In genomic region chr8:116237561-116238100, GRCm38 (mm10) we compare ENCODE assay signal across 17 mouse cellular contexts.
DNase-seq lines count a peak whose midpoint lies in the region; ATAC-seq and TF ChIP-seq lines count a peak whose summit lies in the region.
"Had no signal": no experiment of that assay in that cellular context is flagged by ENCODE, and none has a peak within 500 bp of the region (broad histone marks: within the 10 kb centered on the region; RNA-seq: fewer than 3 reads in every experiment).

No protein-coding gene starts in this region.

- H3K27ac ChIP-seq in embryonic facial prominence, embryonic 14.5 days (replicated peaks; ENCODE audit: low read depth, low read length): no peak overlapping the region
- H3K27ac ChIP-seq in embryonic facial prominence, embryonic 10.5 days (replicated peaks): no peak overlapping the region
- no peak overlapping the region for H3K27ac ChIP-seq in stomach, postnatal 0 days (replicated peaks)
- no peak overlapping the region for H3K27ac ChIP-seq in hindbrain, embryonic 13.5 days
- H3K27ac ChIP-seq: embryonic facial prominence, embryonic 12.5 days; forebrain, embryonic 12.5 days; hindbrain, embryonic 10.5 days; kidney, embryonic 15.5 days; neural tube, embryonic 15.5 days had no signal

- intact Hi-C loops in heart, postnatal 14 days (cut with DNase I): no loop called here

- no peaks in the 10 kb centered on the region for H3K9me3 ChIP-seq in embryonic facial prominence, embryonic 14.5 days (ENCODE audit: control insufficient read depth, low read length)
- no peaks in the 10 kb centered on the region for H3K9me3 ChIP-seq in embryonic facial prominence, embryonic 10.5 days
- no peaks in the 10 kb centered on the region for H3K9me3 ChIP-seq in stomach, postnatal 0 days (ENCODE audit: control insufficient read depth, low read length)
- H3K9me3 ChIP-seq in hindbrain, embryonic 13.5 days: no peaks in the 10 kb centered on the region
- H3K9me3 ChIP-seq: embryonic facial prominence, embryonic 12.5 days; forebrain, embryonic 12.5 days; hindbrain, embryonic 10.5 days; kidney, embryonic 15.5 days; neural tube, embryonic 15.5 days had no signal

- TF ChIP-seq CTCF in stomach, postnatal 0 days (IDR thresholded peaks at IDR 0.05; ENCODE audit: low read depth): no peak

- no peaks in the 10 kb centered on the region for H3K4me1 ChIP-seq in embryonic facial prominence, embryonic 14.5 days (ENCODE audit: control insufficient read depth, insufficient read depth, low read length)
- peaks cover 14% of the 10 kb centered on the region for H3K4me1 ChIP-seq in embryonic facial prominence, embryonic 10.5 days
- H3K4me1 ChIP-seq in stomach, postnatal 0 days (replicated peaks; ENCODE audit: control insufficient read depth, insufficient read depth): no peaks in the 10 kb centered on the region
- H3K4me1 ChIP-seq in hindbrain, embryonic 13.5 days (replicated peaks): peaks cover 12% of the 10 kb centered on the region; the same call in 1 of the 2 replicates
- H3K4me1 ChIP-seq: embryonic facial prominence, embryonic 12.5 days; hindbrain, embryonic 10.5 days; kidney, embryonic 15.5 days had no signal

- no peaks in the 10 kb centered on the region for H3K36me3 ChIP-seq in embryonic facial prominence, embryonic 14.5 days (ENCODE audit: control insufficient read depth, insufficient read depth, low read length)
- no peaks in the 10 kb centered on the region for H3K36me3 ChIP-seq in embryonic facial prominence, embryonic 10.5 days (replicated peaks)
- no peaks in the 10 kb centered on the region for H3K36me3 ChIP-seq in stomach, postnatal 0 days (ENCODE audit: control insufficient read depth, insufficient read depth, low read length)
- H3K36me3 ChIP-seq in hindbrain, embryonic 13.5 days: no peaks in the 10 kb centered on the region
- H3K36me3 ChIP-seq: embryonic facial prominence, embryonic 12.5 days; forebrain, embryonic 12.5 days; hindbrain, embryonic 10.5 days; kidney, embryonic 15.5 days; neural tube, embryonic 15.5 days had no signal

- no peak for ATAC-seq in embryonic facial prominence, embryonic 14.5 days (ENCODE audit: low read depth)
- no peak for ATAC-seq in stomach, postnatal 0 days (ENCODE audit: low FRiP score, low TSS enrichment)
- ATAC-seq in hindbrain, embryonic 13.5 days (ENCODE audit: low FRiP score): no peak

- no peak overlapping the region for H3K9ac ChIP-seq in embryonic facial prominence, embryonic 14.5 days (ENCODE audit: low read depth, low read length)
- no peak overlapping the region for H3K9ac ChIP-seq in stomach, postnatal 0 days (ENCODE audit: low read length)
- H3K9ac ChIP-seq in hindbrain, embryonic 13.5 days: no peak overlapping the region
- H3K9ac ChIP-seq: embryonic facial prominence, embryonic 12.5 days; forebrain, embryonic 12.5 days; kidney, embryonic 15.5 days; neural tube, embryonic 15.5 days had no signal

- peak; percentile 24 for DNase-seq in embryonic facial prominence, embryonic 14.5 days (ENCODE audit: low spot score)
- no peak for DNase-seq in embryonic facial prominence, embryonic 10.5 days (ENCODE audit: low spot score)
- DNase-seq in cerebellum, adult 9-10 months: peak; percentile 10
- peak; percentile 17 to 22 for DNase-seq in layer of hippocampus, postnatal 10 days (ENCODE audit: low spot score in 2 of 2)
- DNase-seq in lung, postnatal 14 days: peak; percentile 22
- no peak for DNase-seq in stomach, postnatal 0 days (ENCODE audit: low spot score)
- no peak for DNase-seq in heart, postnatal 14 days
- DNase-seq: adrenal gland, postnatal 10 days; B cell, adult 2 months; right cerebral cortex, adult 18-20 months had no signal

- no peak overlapping the region for H3K4me2 ChIP-seq in embryonic facial prominence, embryonic 14.5 days (ENCODE audit: low read depth, low read length)
- H3K4me2 ChIP-seq in stomach, postnatal 0 days (replicated peaks; ENCODE audit: low read depth): no peak overlapping the region
- H3K4me2 ChIP-seq in hindbrain, embryonic 13.5 days: no peak overlapping the region
- H3K4me2 ChIP-seq: embryonic facial prominence, embryonic 12.5 days; forebrain, embryonic 12.5 days; heart, embryonic 11.5 days; kidney, embryonic 15.5 days; neural tube, embryonic 15.5 days had no signal

- no peak for TF ChIP-seq EP300 in stomach, postnatal 0 days (optimal IDR thresholded peaks at IDR 0.05)

- no peaks in the 10 kb centered on the region for H3K27me3 ChIP-seq in embryonic facial prominence, embryonic 14.5 days (replicated peaks; ENCODE audit: control insufficient read depth, insufficient read depth, low read length)
- peaks cover 51% of the 10 kb centered on the region for H3K27me3 ChIP-seq in embryonic facial prominence, embryonic 10.5 days (replicated peaks; ENCODE audit: low read depth, poor library complexity, severe bottlenecking)
- no peaks in the 10 kb centered on the region for H3K27me3 ChIP-seq in stomach, postnatal 0 days (ENCODE audit: control insufficient read depth, insufficient read depth, low read length)
- H3K27me3 ChIP-seq in hindbrain, embryonic 13.5 days: peaks cover 10% of the 10 kb centered on the region; the same call in 1 of the 2 replicates
- H3K27me3 ChIP-seq: embryonic facial prominence, embryonic 12.5 days had no signal

- no peak overlapping the region for H3K4me3 ChIP-seq in embryonic facial prominence, embryonic 14.5 days (ENCODE audit: low read depth, low read length)
- H3K4me3 ChIP-seq in embryonic facial prominence, embryonic 10.5 days: no peak overlapping the region
- no peak overlapping the region for H3K4me3 ChIP-seq in stomach, postnatal 0 days (ENCODE audit: low read depth, low read length)
- H3K4me3 ChIP-seq in hindbrain, embryonic 13.5 days: no peak overlapping the region
- H3K4me3 ChIP-seq: embryonic facial prominence, embryonic 12.5 days; forebrain, embryonic 12.5 days; hindbrain, embryonic 10.5 days; kidney, embryonic 15.5 days; neural tube, embryonic 15.5 days had no signal

- 61% methylated on average over 3 of the region's 3 CpGs for WGBS in embryonic facial prominence, embryonic 14.5 days
- 88% methylated on average over 3 of the region's 3 CpGs for WGBS in embryonic facial prominence, embryonic 10.5 days
- 50% methylated on average over 3 of the region's 3 CpGs for WGBS in stomach, postnatal 0 days
- WGBS in hindbrain, embryonic 13.5 days: 75% methylated on average over 3 of the region's 3 CpGs

Comparison
In these comparisons a context has a peak if more than half of its experiments do, and no peak if none do; other contexts are left out.
1. DNase-seq: peak in embryonic facial prominence, embryonic 14.5 days (single experiment), cerebellum, adult 9-10 months (single experiment), layer of hippocampus, postnatal 10 days (2 of 2) and lung, postnatal 14 days (single experiment); none in embryonic facial prominence, embryonic 10.5 days (single experiment), stomach, postnatal 0 days (single experiment) and heart, postnatal 14 days (0 of 2).